In genomic region chr11:36988776-36989565, GRCm38 (mm10) we compare ENCODE assay signal across 9 mouse cellular contexts.
A peak's percentile ranks its signal among the peaks of the same experiment; 100 is the strongest.
DNase-seq lines count a peak whose midpoint lies in the region; ATAC-seq and TF ChIP-seq lines count a peak whose summit lies in the region.
"Had no signal": no experiment of that assay in that cellular context is flagged by ENCODE, and none has a peak within 500 bp of the region (broad histone marks: within the 10 kb centered on the region; RNA-seq: fewer than 3 reads in every experiment).

No protein-coding gene starts in this region.

- H3K9ac ChIP-seq in forebrain, embryonic 11.5 days (ENCODE audit: low read length) = no peak overlapping the region
- H3K9ac ChIP-seq in forebrain, postnatal 0 days = no peak overlapping the region
- H3K9ac ChIP-seq in stomach, embryonic 16.5 days (ENCODE audit: low read length) = no peak overlapping the region
- H3K9ac ChIP-seq in liver, embryonic 11.5 days (ENCODE audit: low read depth, low read length) = no peak overlapping the region
- H3K9ac ChIP-seq: limb, embryonic 15.5 days had no signal

- intact Hi-C loops in left cerebral cortex, postnatal 4 days (cut with DNase I) = loop anchor here (1.0 kb wide), 1 partner anchor 197 kb away; no protein-coding TSS in a partner anchor

- 43% methylated on average over 5 of the region's 5 CpGs for WGBS in forebrain, embryonic 10.5 days
- 41% methylated on average over 5 of the region's 5 CpGs for WGBS in forebrain, embryonic 11.5 days
- 24% methylated on average over 5 of the region's 5 CpGs for WGBS in forebrain, postnatal 0 days
- WGBS in stomach, embryonic 16.5 days = 39% methylated on average over 5 of the region's 5 CpGs
- 48% methylated on average over 5 of the region's 5 CpGs for WGBS in liver, embryonic 11.5 days

- peak; percentile 20 for DNase-seq in forebrain, embryonic 10.5 days (ENCODE audit: extremely low spot score, low spot score)
- DNase-seq in forebrain, embryonic 11.5 days (ENCODE audit: low spot score) = no peak
- DNase-seq in brain, adult 2 months (ENCODE audit: low read depth, low spot score) = peak; percentile 79
- peak; percentile 85 for DNase-seq in forebrain, postnatal 0 days
- DNase-seq in left cerebral cortex, postnatal 4 days = peak; percentile 36
- DNase-seq in liver, embryonic 11.5 days (ENCODE audit: low spot score) = no peak
- DNase-seq in spleen, postnatal 4 days (ENCODE audit: low spot score in 2 of 2) = no peak

- ATAC-seq in forebrain, embryonic 11.5 days (replicated peaks; ENCODE audit: low FRiP score) = no peak
- ATAC-seq in forebrain, postnatal 0 days = peak; percentile 96
- peak; percentile 58; the same call in 1 of the 2 replicates for ATAC-seq in stomach, embryonic 16.5 days (ENCODE audit: insufficient read depth, low FRiP score)
- no peak for ATAC-seq in liver, embryonic 11.5 days (replicated peaks; ENCODE audit: low FRiP score)

- no peaks in the 10 kb centered on the region for H3K9me3 ChIP-seq in forebrain, embryonic 10.5 days
- no peaks in the 10 kb centered on the region for H3K9me3 ChIP-seq in forebrain, embryonic 11.5 days (ENCODE audit: control insufficient read depth, low read length)
- no peaks in the 10 kb centered on the region for H3K9me3 ChIP-seq in forebrain, postnatal 0 days (ENCODE audit: low read length)
- no peaks in the 10 kb centered on the region for H3K9me3 ChIP-seq in stomach, embryonic 16.5 days (replicated peaks; ENCODE audit: control insufficient read depth, low read length)
- H3K9me3 ChIP-seq in liver, embryonic 11.5 days (ENCODE audit: control insufficient read depth, low read length) = no peaks in the 10 kb centered on the region
- H3K9me3 ChIP-seq: limb, embryonic 15.5 days had no signal

- no peak overlapping the region for H3K4me3 ChIP-seq in forebrain, embryonic 10.5 days
- H3K4me3 ChIP-seq in forebrain, embryonic 11.5 days (ENCODE audit: low read depth, low read length) = no peak overlapping the region
- no peak overlapping the region for H3K4me3 ChIP-seq in forebrain, postnatal 0 days (ENCODE audit: low read depth, low read length)
- no peak overlapping the region for H3K4me3 ChIP-seq in stomach, embryonic 16.5 days (replicated peaks; ENCODE audit: low read length)
- H3K4me3 ChIP-seq in liver, embryonic 11.5 days (ENCODE audit: low read depth, low read length) = no peak overlapping the region
- H3K4me3 ChIP-seq: limb, embryonic 15.5 days had no signal

- H3K4me2 ChIP-seq in forebrain, embryonic 11.5 days (ENCODE audit: low read depth, low read length, severe bottlenecking) = no peak overlapping the region
- no peak overlapping the region for H3K4me2 ChIP-seq in forebrain, postnatal 0 days (ENCODE audit: low read depth)
- H3K4me2 ChIP-seq in stomach, embryonic 16.5 days (ENCODE audit: low read depth, low read length) = no peak overlapping the region
- H3K4me2 ChIP-seq in liver, embryonic 11.5 days = no peak overlapping the region
- H3K4me2 ChIP-seq: limb, embryonic 15.5 days had no signal

- no peaks in the 10 kb centered on the region for H3K36me3 ChIP-seq in forebrain, embryonic 10.5 days (replicated peaks)
- H3K36me3 ChIP-seq in forebrain, embryonic 11.5 days (ENCODE audit: control insufficient read depth, insufficient read depth, low read length) = no peaks in the 10 kb centered on the region
- H3K36me3 ChIP-seq in forebrain, postnatal 0 days (ENCODE audit: insufficient read depth) = no peaks in the 10 kb centered on the region
- H3K36me3 ChIP-seq in stomach, embryonic 16.5 days (ENCODE audit: control insufficient read depth, insufficient read depth, low read length) = no peaks in the 10 kb centered on the region
- H3K36me3 ChIP-seq in liver, embryonic 11.5 days (ENCODE audit: control insufficient read depth, insufficient read depth, low read length) = no peaks in the 10 kb centered on the region
- H3K36me3 ChIP-seq: limb, embryonic 15.5 days had no signal

- H3K4me1 ChIP-seq in forebrain, embryonic 10.5 days = peaks cover 9% of the 10 kb centered on the region; the same call in 1 of the 2 replicates
- no peaks in the 10 kb centered on the region for H3K4me1 ChIP-seq in forebrain, embryonic 11.5 days (replicated peaks; ENCODE audit: control insufficient read depth, insufficient read depth, low read length)
- 0 out of 2 replicates have a peak, but pooled peaks cover 5% of the 10 kb centered on the region for H3K4me1 ChIP-seq in forebrain, postnatal 0 days (ENCODE audit: insufficient read depth)
- H3K4me1 ChIP-seq in stomach, embryonic 16.5 days (ENCODE audit: control insufficient read depth, insufficient read depth, low read length) = no peaks in the 10 kb centered on the region
- H3K4me1 ChIP-seq in liver, embryonic 11.5 days (replicated peaks; ENCODE audit: control insufficient read depth, insufficient read depth, low read length) = no peaks in the 10 kb centered on the region

- peak; percentile 83 for TF ChIP-seq CTCF in forebrain, postnatal 0 days (IDR thresholded peaks at IDR 0.05; ENCODE audit: low read depth)

- 0 out of 2 replicates have a peak overlapping the region, but pooled peaks have one; percentile 25 for H3K27ac ChIP-seq in forebrain, embryonic 10.5 days
- no peak overlapping the region for H3K27ac ChIP-seq in forebrain, embryonic 11.5 days (ENCODE audit: low read depth, low read length)
- H3K27ac ChIP-seq in forebrain, postnatal 0 days (ENCODE audit: low read depth, low read length) = peak overlapping the region; percentile 22; the same call in 1 of the 2 replicates
- no peak overlapping the region for H3K27ac ChIP-seq in stomach, embryonic 16.5 days (ENCODE audit: low read length)
- H3K27ac ChIP-seq in liver, embryonic 11.5 days (ENCODE audit: low read depth, low read length) = no peak overlapping the region
- H3K27ac ChIP-seq: limb, embryonic 15.5 days had no signal

- H3K27me3 ChIP-seq in forebrain, embryonic 10.5 days (ENCODE audit: poor library complexity, severe bottlenecking) = 0 out of 2 replicates have a peak, but pooled peaks cover 6% of the 10 kb centered on the region
- no peaks in the 10 kb centered on the region for H3K27me3 ChIP-seq in forebrain, embryonic 11.5 days (ENCODE audit: control insufficient read depth, insufficient read depth, low read length)
- no peaks in the 10 kb centered on the region for H3K27me3 ChIP-seq in forebrain, postnatal 0 days (ENCODE audit: insufficient read depth, low read length)
- no peaks in the 10 kb centered on the region for H3K27me3 ChIP-seq in stomach, embryonic 16.5 days (ENCODE audit: control insufficient read depth, insufficient read depth, low read length)
- no peaks in the 10 kb centered on the region for H3K27me3 ChIP-seq in liver, embryonic 11.5 days (replicated peaks; ENCODE audit: control insufficient read depth, insufficient read depth, low read length)
- H3K27me3 ChIP-seq: limb, embryonic 15.5 days had no signal

Comparison
In these comparisons a context has a peak if more than half of its experiments do, and no peak if none do; other contexts are left out.
1. DNase-seq: peak in forebrain, embryonic 10.5 days (single experiment), brain, adult 2 months (single experiment), forebrain, postnatal 0 days (single experiment) and left cerebral cortex, postnatal 4 days (single experiment); none in forebrain, embryonic 11.5 days (single experiment), liver, embryonic 11.5 days (single experiment) and spleen, postnatal 4 days (0 of 2).
2. H3K27ac ChIP-seq: peak in forebrain, embryonic 10.5 days (single experiment) and forebrain, postnatal 0 days (single experiment); none in forebrain, embryonic 11.5 days (single experiment), stomach, embryonic 16.5 days (single experiment) and liver, embryonic 11.5 days (single experiment).
3. ATAC-seq: peak in forebrain, postnatal 0 days (single experiment) and stomach, embryonic 16.5 days (single experiment); none in forebrain, embryonic 11.5 days (single experiment) and liver, embryonic 11.5 days (single experiment).